8 mouse cellular contexts compared by ENCODE assay signal in the genomic region with DNA sequence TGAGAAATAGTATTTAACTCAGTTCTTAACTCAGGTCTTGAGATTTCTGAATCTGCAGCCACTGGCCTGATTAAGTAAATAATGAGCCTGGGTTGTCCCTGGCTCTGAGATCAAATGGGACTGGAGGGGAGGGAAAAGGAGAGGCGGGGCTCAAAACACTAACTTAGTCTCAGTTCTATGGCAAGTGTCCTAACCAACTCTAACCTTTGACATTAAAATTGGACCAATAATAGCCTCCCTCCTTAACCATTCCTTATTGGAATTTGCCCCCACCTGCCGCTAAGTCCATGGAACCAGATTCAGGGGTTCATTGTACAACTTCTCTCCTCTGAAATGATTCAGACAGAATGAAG. TPM values are rescaled to one million over a fixed set of nuclear protein-coding genes. Genes with fewer than 3 reads are reported as not detected.
DNase-seq lines count a peak whose midpoint lies in the region; ATAC-seq and TF ChIP-seq lines count a peak whose summit lies in the region.

Gene Bco2 (minus strand): TSS at position 88 of the 353 bp plus-strand sequence.

- H3K4me3 ChIP-seq in left cerebral cortex, adult 2 months, result peak within 1 kb of the TSS; percentile 33
- peak within 1 kb of the TSS; percentile 19; the same call in 1 of the 2 replicates for H3K4me3 ChIP-seq in embryonic facial prominence, embryonic 14.5 days (ENCODE audit: low read depth, low read length)
- no peak within 1 kb of the TSS for H3K4me3 ChIP-seq in kidney, embryonic 15.5 days (replicated peaks)
- peak within 1 kb of the TSS; percentile 11 for H3K4me3 ChIP-seq in myocyte

- 9% methylated on average over 2 of the region's 2 CpGs for WGBS in embryonic facial prominence, embryonic 14.5 days
- 25% methylated on average over 2 of the region's 2 CpGs for WGBS in kidney, embryonic 15.5 days

- H3K79me2 ChIP-seq in myocyte (ENCODE audit: control insufficient read depth, insufficient read depth), result no peaks in the 10 kb centered on the region

- peak within 1 kb of the TSS; percentile 34; the same call in 1 of the 2 replicates for H3K9ac ChIP-seq in embryonic facial prominence, embryonic 14.5 days (ENCODE audit: low read depth, low read length)
- H3K9ac ChIP-seq in kidney, embryonic 15.5 days, result no peak within 1 kb of the TSS

- H3K27ac ChIP-seq in left cerebral cortex, adult 2 months, result peak within 1 kb of the TSS; percentile 85
- peak within 1 kb of the TSS; percentile 8; the same call in 1 of the 2 replicates for H3K27ac ChIP-seq in embryonic facial prominence, embryonic 14.5 days (replicated peaks; ENCODE audit: low read depth, low read length)
- H3K27ac ChIP-seq in kidney, embryonic 15.5 days, result no peak within 1 kb of the TSS

- intact Hi-C loops in left cerebral cortex, adult 2 months (cut with DNase I), result no loop called here

- no peaks in the 10 kb centered on the region for H3K9me3 ChIP-seq in embryonic facial prominence, embryonic 14.5 days (ENCODE audit: control insufficient read depth, low read length)
- no peaks in the 10 kb centered on the region for H3K9me3 ChIP-seq in kidney, embryonic 15.5 days (replicated peaks)

- no peaks in the 10 kb centered on the region for H3K36me3 ChIP-seq in embryonic facial prominence, embryonic 14.5 days (ENCODE audit: control insufficient read depth, insufficient read depth, low read length)
- no peaks in the 10 kb centered on the region for H3K36me3 ChIP-seq in kidney, embryonic 15.5 days
- H3K36me3 ChIP-seq in myocyte (ENCODE audit: control insufficient read depth, insufficient read depth), result no peaks in the 10 kb centered on the region

- TF ChIP-seq CTCF in left cerebral cortex, adult 2 months (IDR thresholded peaks at IDR 0.05), result no peak

- no peaks in the 10 kb centered on the region for H3K27me3 ChIP-seq in embryonic facial prominence, embryonic 14.5 days (replicated peaks; ENCODE audit: control insufficient read depth, insufficient read depth, low read length)
- no peaks in the 10 kb centered on the region for H3K27me3 ChIP-seq in kidney, embryonic 15.5 days
- no peaks in the 10 kb centered on the region for H3K27me3 ChIP-seq in myocyte (ENCODE audit: control insufficient read depth, insufficient read depth, insufficient read length)

- TF ChIP-seq POLR2A in myocyte (IDR thresholded peaks at IDR 0.05; ENCODE audit: insufficient read length, low read depth), result no peak

- peak within 1 kb of the TSS; percentile 39 for H3K4me2 ChIP-seq in embryonic facial prominence, embryonic 14.5 days (ENCODE audit: low read depth, low read length)
- peak within 1 kb of the TSS; percentile 33; the same call in 1 of the 2 replicates for H3K4me2 ChIP-seq in kidney, embryonic 15.5 days
- H3K4me2 ChIP-seq in myocyte (ENCODE audit: low read depth), result peak within 1 kb of the TSS; percentile 74

- H3ac ChIP-seq in myocyte (ENCODE audit: control insufficient read depth, insufficient read length), result no peak within 1 kb of the TSS

- H3K4me1 ChIP-seq in embryonic facial prominence, embryonic 14.5 days (ENCODE audit: control insufficient read depth, insufficient read depth, low read length), result no peaks in the 10 kb centered on the region
- no peaks in the 10 kb centered on the region for H3K4me1 ChIP-seq in kidney, embryonic 15.5 days

- ATAC-seq in embryonic facial prominence, embryonic 14.5 days (ENCODE audit: low read depth), result 0 out of 2 replicates have a peak, but pooled peaks have one; percentile 9
- ATAC-seq in kidney, embryonic 15.5 days (replicated peaks; ENCODE audit: low FRiP score), result no peak
- no peak for ATAC-seq in cerebellum, adult (ENCODE audit: insufficient number of reproducible peaks, low FRiP score, low TSS enrichment)

- no peak for DNase-seq in left cerebral cortex, adult 2 months (ENCODE audit: extremely low spot score in 1 of 2, low spot score in 2 of 2)
- no peak for DNase-seq in left cerebral cortex, adult 8-10 months (ENCODE audit: low spot score in 2 of 2)
- no peak for DNase-seq in embryonic facial prominence, embryonic 14.5 days (ENCODE audit: low spot score)
- DNase-seq in T-cell, adult 2 months (ENCODE audit: low spot score), result no peak
- no peak for DNase-seq in thymus, postnatal 0 days (ENCODE audit: low spot score)

TF ChIP-seq in myocyte, 11 proteins besides CTCF, POLR2A, EP300 and RAD21:
- TF ChIP-seq TCF12 (IDR thresholded peaks at IDR 0.05; ENCODE audit: insufficient read depth, poor library complexity, severe bottlenecking), result no peak
- no peak for TF ChIP-seq MYOG (IDR thresholded peaks at IDR 0.05; ENCODE audit: control insufficient read depth in 1 of 3, insufficient read depth in 1 of 3, insufficient read length in 2 of 3, low read depth in 2 of 3)
- TF ChIP-seq TCF3 (IDR thresholded peaks at IDR 0.05; ENCODE audit: insufficient read length, low read depth), result no peak
- TF ChIP-seq E2F4 (IDR thresholded peaks at IDR 0.05; ENCODE audit: insufficient read depth), result no peak
- no peak for TF ChIP-seq POLR2AphosphoS2 (IDR thresholded peaks at IDR 0.05; ENCODE audit: insufficient read length, low read depth)
- no peak for TF ChIP-seq REST (IDR thresholded peaks at IDR 0.05; ENCODE audit: insufficient read depth, insufficient read length)
- no peak for TF ChIP-seq MYOD1 (IDR thresholded peaks at IDR 0.05; ENCODE audit: control insufficient read depth in 1 of 3, insufficient read length in 2 of 3, low read depth in 2 of 3)
- TF ChIP-seq MAX (IDR thresholded peaks at IDR 0.05; ENCODE audit: low read depth), result no peak
- TF ChIP-seq USF1 (IDR thresholded peaks at IDR 0.05; ENCODE audit: low read depth), result no peak
- TF ChIP-seq SRF (IDR thresholded peaks at IDR 0.05; ENCODE audit: control insufficient read depth, insufficient read length, low read depth), result no peak
- no peak for TF ChIP-seq CEBPB (IDR thresholded peaks at IDR 0.05; ENCODE audit: insufficient read depth, poor library complexity, severe bottlenecking)
TF ChIP-seq in myocyte: peak in this region for 0.

RNA-seq across cellular contexts. Expression of gene Bco2, which starts in this region (rescaled TPM):
- total RNA-seq in left cerebral cortex, adult 2 months (2021), result 1 to 10 TPM; 3.0 to 3.6 TPM
- 1 to 10 TPM; 4.1 to 4.8 (median 4.4) TPM for total RNA-seq in left cerebral cortex, adult 8-10 months (2022)
- polyA plus RNA-seq in embryonic facial prominence, embryonic 14.5 days (2014; fragmentation: Nextera tagmentation; extraction: Ambion mirVana), result 0.15 and 0.16 TPM in 2 replicates
- 0.08 and 0.12 TPM in 2 replicates for polyA plus RNA-seq in kidney, embryonic 15.5 days (2015; fragmentation: Nextera tagmentation; extraction: Ambion mirVana)
- 0.02 TPM for polyA plus RNA-seq in myocyte (2012; fragmentation: generic; extraction: Trizol)
- 0.39 and 0.45 TPM in 2 replicates for polyA plus RNA-seq in thymus, postnatal 0 days (2015; fragmentation: Nextera tagmentation; extraction: Ambion mirVana)

Comparison
In these comparisons a context has a peak if more than half of its experiments do, and no peak if none do; other contexts are left out.
1. Peak in ATAC-seq, H3K4me3 ChIP-seq, H3K27ac ChIP-seq, H3K9ac ChIP-seq and H3K4me2 ChIP-seq in embryonic facial prominence, embryonic 14.5 days; RNA of the gene not detected or under 1 TPM.